In genomic region chr2:132686756-132687737, GRCm38 (mm10) we compare ENCODE assay signal across 8 mouse cellular contexts. TPM values are rescaled to one million over a fixed set of nuclear protein-coding genes. Genes with fewer than 3 reads are reported as not detected.
A peak's percentile ranks its signal among the peaks of the same experiment; 100 is the strongest.
DNase-seq lines count a peak whose midpoint lies in the region; ATAC-seq lines count a peak whose summit lies in the region.

Gene Shld1, plus strand, starts transcription at chr2:132686931.

- 10% methylated on average over 30 of the region's 33 CpGs for WGBS in hindbrain, embryonic 15.5 days

- peak within 1 kb of the TSS; percentile 56 for H3K4me2 ChIP-seq in hindbrain, embryonic 15.5 days

- DNase-seq in T-cell, adult 2 months (ENCODE audit: low spot score) = peak; percentile 83
- DNase-seq in cerebellum, postnatal 36 days = peak; percentile 88 to 91
- peak; percentile 84 to 93 for DNase-seq in frontal cortex, postnatal 36 days (ENCODE audit: low spot score in 2 of 2)
- peak; percentile 92 for DNase-seq in left cerebral cortex, adult 11 months (ENCODE audit: low spot score)
- DNase-seq in lung, postnatal 4 days = peak; percentile 92 to 93
- peak; percentile 92 for DNase-seq in retina, postnatal 7 days (ENCODE audit: low read depth, low spot score)
- peak; percentile 68 for DNase-seq in urinary bladder, adult 2 months (ENCODE audit: low spot score)

- H3K27me3 ChIP-seq in hindbrain, embryonic 15.5 days = no peaks in the 10 kb centered on the region

- H3K36me3 ChIP-seq in hindbrain, embryonic 15.5 days = no peaks in the 10 kb centered on the region

- H3K9me3 ChIP-seq in hindbrain, embryonic 15.5 days = no peaks in the 10 kb centered on the region

- peak within 1 kb of the TSS; percentile 48 for H3K4me3 ChIP-seq in hindbrain, embryonic 15.5 days

- H3K27ac ChIP-seq in hindbrain, embryonic 15.5 days (replicated peaks) = peak within 1 kb of the TSS; percentile 72

- H3K4me1 ChIP-seq in hindbrain, embryonic 15.5 days (replicated peaks) = peaks cover 17% of the 10 kb centered on the region; the same call in 1 of the 2 replicates

- ATAC-seq in hindbrain, embryonic 15.5 days (ENCODE audit: low FRiP score, low read depth) = peak; percentile 95

- peak within 1 kb of the TSS; percentile 51 for H3K9ac ChIP-seq in hindbrain, embryonic 15.5 days

RNA-seq across cellular contexts. Expression of gene Shld1, which starts in this region (rescaled TPM):
- 18.8 and 22.6 TPM in 2 replicates for polyA plus RNA-seq in hindbrain, embryonic 15.5 days (2015; fragmentation: Nextera tagmentation; extraction: Ambion mirVana)
- polyA plus RNA-seq in urinary bladder, adult 2 months (2012; rRNA removed) = 14.2 and 14.4 TPM in 2 replicates

Comparison
In these comparisons a context has a peak if more than half of its experiments do, and no peak if none do; other contexts are left out.
1. Peak in every context shown above with its lines: DNase-seq, ATAC-seq, H3K4me3 ChIP-seq and H3K27ac ChIP-seq.